Mouse (Mus musculus): ENCODE data around the gene Celsr2.

GRCm38 (mm10) chr3:108433188-108433880 lies 18.0 kb upstream of the Celsr2 start:
- TF ChIP-seq CTCF (IDR thresholded peaks at IDR 0.05; ENCODE audit: low read depth, low read length) = no peak
- no peak for TF ChIP-seq POLR2A (IDR thresholded peaks at IDR 0.05; ENCODE audit: extremely low read depth, insufficient read depth, low read length)
